Mouse (Mus musculus): ENCODE results near the gene Cntd1. TPM values are rescaled to one million over a fixed set of nuclear protein-coding genes. Genes with fewer than 3 reads are reported as not detected.

The Cntd1 gene
- total and polyA plus RNA-seq, 3 experiments: 0.96 to 2.5 (median 0.98) TPM

DNA sequence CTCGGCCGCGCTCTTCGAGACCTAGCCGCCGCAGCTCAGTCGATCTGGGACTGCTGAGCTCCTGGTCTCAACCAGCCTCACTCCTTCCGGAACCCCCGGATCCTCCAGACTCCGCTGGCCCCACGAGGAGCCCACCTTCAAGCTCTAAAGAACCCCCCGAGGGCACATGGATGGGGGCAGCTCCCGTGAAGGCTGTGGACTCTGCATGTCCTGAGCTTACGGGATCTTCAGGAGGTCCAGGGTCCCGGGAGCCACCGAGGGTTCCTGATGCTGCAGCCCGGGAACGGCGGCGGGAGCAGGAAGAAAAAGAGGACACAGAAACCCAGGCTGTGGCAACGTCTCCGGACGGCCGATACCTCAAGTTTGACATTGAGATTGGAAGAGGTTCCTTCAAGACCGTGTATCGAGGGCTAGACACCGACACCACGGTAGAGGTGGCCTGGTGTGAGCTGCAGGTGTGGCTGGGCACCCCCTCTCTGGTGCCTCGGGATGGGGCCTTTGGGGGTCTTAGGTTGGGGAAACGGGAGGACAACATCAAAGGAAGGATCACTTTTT lies 17.9 kb upstream of the Cntd1 start:
- Histone ChIP-seq H3K27ac (ENCODE audit: insufficient read depth, low read depth) (no peak overlapping the region), H3K27me3 (replicated peaks) (no peaks in the 10 kb centered on the region), H3K4me2 (ENCODE audit: insufficient read depth, low read depth, poor library complexity, severe bottlenecking) (0 out of 2 replicates have a peak overlapping the region, but pooled peaks have one; percentile 12), H3K4me1 (ENCODE audit: control insufficient read depth in 1 of 2, insufficient read depth in 2 of 2) (peaks cover 4 to 34% of the 10 kb centered on the region in 2 experiments; a peak in 3 of 4 replicates), H3K4me3 (replicated peaks in 1 of 3; ENCODE audit: low read depth in 2 of 3, low read length in 2 of 3, poor library complexity in 1 of 3) (peak overlapping the region in 1 of 3 experiments; percentile 18), H3K9me3 (replicated peaks; ENCODE audit: low read length) (no peaks in the 10 kb centered on the region), H3K79me2 (replicated peaks; ENCODE audit: control insufficient read depth, extremely low read depth, insufficient read depth, poor library complexity, severe bottlenecking) (no peaks in the 10 kb centered on the region), H3K9ac (ENCODE audit: insufficient read depth, low read depth) (no peak overlapping the region), H3K36me3 (replicated peaks in 1 of 2; ENCODE audit: control insufficient read depth in 1 of 2, insufficient read depth in 1 of 2, low read length in 1 of 2) (peaks cover 26 to 81% of the 10 kb centered on the region in 2 experiments)
- no peak for TF ChIP-seq JUN (IDR thresholded peaks at IDR 0.05; ENCODE audit: insufficient read depth, low read depth, low read length)
- no peak for DNase-seq (ENCODE audit: extremely low read depth)
- dilution Hi-C loops (cut with MboI; ENCODE audit: extremely low pct_ligation_motif_present, extremely low pct_unique_long_range_greater_than_20kb, low sequenced_read_pairs): no loop called here
- in situ Hi-C loops (cut with MboI; ENCODE audit: low pct_ligation_motif_present, low pct_unique_long_range_greater_than_20kb, low sequenced_read_pairs): no loop called here

DNA sequence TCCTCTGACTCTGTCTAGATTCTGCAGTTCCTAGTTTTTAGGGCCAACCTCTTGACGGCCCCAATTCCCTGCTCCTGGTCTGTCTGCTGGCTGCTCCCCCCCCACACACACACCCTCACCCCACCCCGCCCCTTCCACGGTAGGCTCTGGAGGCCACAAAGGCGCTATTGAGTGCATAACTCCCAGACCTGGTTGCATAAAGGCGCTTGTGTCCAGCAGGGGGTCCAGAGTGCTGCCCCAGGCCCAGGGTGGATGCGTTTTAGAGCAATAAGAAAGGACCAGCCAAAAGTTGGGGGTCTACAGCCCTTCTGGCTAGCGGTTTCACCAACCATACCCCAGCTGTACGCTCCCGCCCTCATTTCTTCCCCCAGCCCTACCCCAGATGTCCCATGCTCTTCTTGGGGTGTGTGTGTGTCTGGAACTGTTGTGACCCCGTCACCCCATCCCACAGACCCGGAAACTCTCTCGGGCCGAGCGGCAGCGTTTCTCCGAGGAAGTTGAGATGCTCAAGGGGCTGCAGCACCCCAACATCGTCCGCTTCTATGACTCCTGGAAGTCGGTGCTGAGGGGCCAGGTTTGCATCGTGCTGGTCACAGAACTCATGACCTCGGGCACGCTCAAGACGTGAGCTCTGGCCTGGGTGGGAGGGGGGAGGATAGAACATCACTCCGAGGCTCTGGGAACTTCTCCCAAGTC lies 16.4 kb upstream of the Cntd1 start:
- Histone ChIP-seq H3K27me3 (replicated peaks) (no peaks in the 10 kb centered on the region), H3K36me3 (replicated peaks in 1 of 2; ENCODE audit: control insufficient read depth in 1 of 2, insufficient read depth in 1 of 2, low read length in 1 of 2) (peaks cover 18 to 75% of the 10 kb centered on the region in 2 experiments), H3K79me2 (replicated peaks; ENCODE audit: control insufficient read depth, extremely low read depth, insufficient read depth, poor library complexity, severe bottlenecking) (no peaks in the 10 kb centered on the region), H3K4me3 (replicated peaks in 1 of 3; ENCODE audit: low read depth in 2 of 3, low read length in 2 of 3, poor library complexity in 1 of 3) (no peak overlapping the region), H3K4me2 (ENCODE audit: insufficient read depth, low read depth, poor library complexity, severe bottlenecking) (no peak overlapping the region), H3K9me3 (replicated peaks; ENCODE audit: low read length) (no peaks in the 10 kb centered on the region), H3K27ac (ENCODE audit: insufficient read depth, low read depth) (no peak overlapping the region), H3K9ac (ENCODE audit: insufficient read depth, low read depth) (no peak overlapping the region), H3K4me1 (ENCODE audit: control insufficient read depth in 1 of 2, insufficient read depth in 2 of 2) (peaks cover 4 to 31% of the 10 kb centered on the region in 2 experiments; a peak in 3 of 4 replicates)
- TF ChIP-seq USF2 (conservative IDR thresholded peaks at IDR 0.05; ENCODE audit: low read depth, low read length): no peak
- TF ChIP-seq CTCF (conservative IDR thresholded peaks at IDR 0.05 in 1 of 2, IDR thresholded peaks at IDR 0.05 in 1 of 2; ENCODE audit: low read depth in 2 of 2, low read length in 2 of 2): no peak
- TF ChIP-seq ZMIZ1 (IDR thresholded peaks at IDR 0.05; ENCODE audit: low read depth, low read length): no peak
- TF ChIP-seq IRF4 (IDR thresholded peaks at IDR 0.05; ENCODE audit: low read depth, low read length): no peak
- TF ChIP-seq MAZ (IDR thresholded peaks at IDR 0.05; ENCODE audit: low read depth, low read length): no peak
- TF ChIP-seq SMC3 (IDR thresholded peaks at IDR 0.05; ENCODE audit: low read depth, low read length): no peak
- TF ChIP-seq ZC3H11A (IDR thresholded peaks at IDR 0.05; ENCODE audit: low read depth, low read length): no peak
- no peak for TF ChIP-seq ELF1 (IDR thresholded peaks at IDR 0.05; ENCODE audit: low read depth, low read length)
- TF ChIP-seq NRF1 (IDR thresholded peaks at IDR 0.05; ENCODE audit: low read depth, low read length): no peak
- no peak for TF ChIP-seq CHD1 (IDR thresholded peaks at IDR 0.05; ENCODE audit: low read depth, low read length)
- TF ChIP-seq RCOR1 (conservative IDR thresholded peaks at IDR 0.05; ENCODE audit: low read depth, low read length): no peak
- TF ChIP-seq CHD2 (IDR thresholded peaks at IDR 0.05; ENCODE audit: low read length): no peak
- no peak for TF ChIP-seq JUN (IDR thresholded peaks at IDR 0.05; ENCODE audit: insufficient read depth, low read depth, low read length)
- TF ChIP-seq BHLHE40 (IDR thresholded peaks at IDR 0.05; ENCODE audit: low read depth, low read length): no peak
- no peak for TF ChIP-seq MXI1 (IDR thresholded peaks at IDR 0.05; ENCODE audit: low read depth, low read length)
- TF ChIP-seq UBTF (IDR thresholded peaks at IDR 0.05; ENCODE audit: low read depth, low read length): no peak
- no peak for TF ChIP-seq MEF2A (IDR thresholded peaks at IDR 0.05; ENCODE audit: borderline replicate concordance, low read depth, low read length)
- no peak for TF ChIP-seq TBP (conservative IDR thresholded peaks at IDR 0.05; ENCODE audit: low read depth, low read length)
- TF ChIP-seq RAD21 (IDR thresholded peaks at IDR 0.05; ENCODE audit: low read depth, low read length): no peak
- no peak; the same call in 1 of the 2 replicates for TF ChIP-seq POLR2AphosphoS2 (IDR thresholded peaks at IDR 0.05; ENCODE audit: low read depth, low read length)
- in situ Hi-C loops (cut with MboI; ENCODE audit: low pct_ligation_motif_present, low pct_unique_long_range_greater_than_20kb, low sequenced_read_pairs): no loop called here
- dilution Hi-C loops (cut with MboI; ENCODE audit: extremely low pct_ligation_motif_present, extremely low pct_unique_long_range_greater_than_20kb, low sequenced_read_pairs): no loop called here
- DNase-seq (ENCODE audit: extremely low read depth): no peak
